Mouse (Mus musculus): ENCODE measurements around the gene Prc1. TPM values are rescaled to one million over a fixed set of nuclear protein-coding genes. Genes with fewer than 3 reads are reported as not detected.

Prc1 gene
- polyA plus RNA-seq, 1 experiment from 2014 or later, result 23.9 TPM

DNA sequence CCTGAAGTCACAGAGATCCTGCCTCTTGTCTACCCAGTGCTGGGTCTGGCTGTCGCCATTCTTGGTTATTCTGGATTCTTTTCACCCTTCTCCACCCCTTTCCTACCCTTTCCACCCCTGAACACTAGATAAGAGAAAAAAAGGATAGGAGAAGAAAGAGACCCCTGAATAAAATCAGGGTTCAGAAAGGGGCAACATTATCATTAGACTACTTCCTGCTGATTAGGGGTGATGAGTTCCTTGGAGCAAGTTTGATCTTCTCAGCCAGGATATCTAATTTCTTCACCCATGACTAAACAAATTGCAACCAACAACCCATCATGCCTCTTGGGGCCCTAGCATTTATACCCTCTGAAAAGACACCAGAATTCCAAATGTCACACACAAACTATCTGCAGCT lies 26.5 kb upstream of the Prc1 start:
- H3K4me2 ChIP-seq, result no peak overlapping the region
- no peak overlapping the region for H3K27ac ChIP-seq (replicated peaks)
- peaks cover 34% of the 10 kb centered on the region for H3K4me1 ChIP-seq
- WGBS, result 90% methylated on average over 1 of the region's 1 CpGs
- ATAC-seq (ENCODE audit: low FRiP score), result no peak
- no peak overlapping the region for H3K4me3 ChIP-seq (replicated peaks)
- no peak overlapping the region for H3K9ac ChIP-seq (replicated peaks)
- H3K36me3 ChIP-seq, result peaks cover 42% of the 10 kb centered on the region
- H3K27me3 ChIP-seq (replicated peaks), result no peaks in the 10 kb centered on the region
- H3K9me3 ChIP-seq (replicated peaks), result no peaks in the 10 kb centered on the region

DNA sequence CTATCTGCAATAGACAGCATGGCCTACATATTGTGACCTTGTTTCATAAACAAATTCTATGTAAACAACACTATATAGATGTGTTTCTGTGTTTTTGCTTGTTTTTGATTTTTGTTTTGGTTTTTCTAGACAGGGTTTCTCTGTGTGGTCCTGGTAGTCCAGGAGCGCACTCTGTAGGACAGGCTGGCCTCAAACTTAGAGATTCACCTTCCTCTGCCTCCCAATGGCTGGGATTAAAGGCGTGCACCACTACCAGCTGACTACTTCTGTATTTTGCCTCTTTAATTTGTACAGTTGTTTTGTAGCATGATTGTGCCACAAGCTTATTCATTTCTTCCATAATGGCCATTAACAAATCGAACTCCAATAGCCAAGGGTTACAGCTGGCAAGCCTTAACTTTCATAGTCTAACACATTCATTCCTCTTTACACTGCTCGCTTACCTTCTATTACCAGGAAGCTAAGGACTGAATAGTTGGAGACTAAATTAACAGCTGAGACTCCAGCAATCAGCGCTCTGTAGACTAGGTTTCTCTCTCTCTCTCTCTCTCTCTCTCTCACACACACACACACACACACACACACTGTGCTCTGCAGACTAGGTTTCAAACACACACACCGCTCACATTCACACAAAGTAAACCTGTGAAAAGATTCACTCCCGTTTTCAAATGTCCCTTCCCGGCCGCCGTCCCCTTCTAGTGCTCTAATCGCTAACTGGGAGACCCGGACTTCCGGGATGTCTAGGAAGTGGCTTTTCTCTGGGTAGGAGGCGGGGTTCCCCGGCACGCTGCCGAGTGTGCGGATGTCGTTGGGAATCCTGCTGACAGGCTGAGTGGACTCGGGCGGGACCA lies 25.1 kb upstream of the Prc1 start, which contains the start of gene Vps33b:
Gene Vps33b, plus strand, starts transcription at position 753 of the 854 bp plus-strand sequence.
- Histone ChIP-seq H3K4me2 (peak within 1 kb of the TSS; percentile 79), H3K27me3 (replicated peaks) (no peaks in the 10 kb centered on the region), H3K9ac (replicated peaks) (peak within 1 kb of the TSS; percentile 80), H3K9me3 (replicated peaks) (no peaks in the 10 kb centered on the region), H3K36me3 (peaks cover 51% of the 10 kb centered on the region), H3K27ac (replicated peaks) (peak within 1 kb of the TSS; percentile 79), H3K4me3 (replicated peaks) (peak within 1 kb of the TSS; percentile 85), H3K4me1 (peaks cover 29% of the 10 kb centered on the region)
- WGBS, result 4% methylated on average over 21 of the region's 21 CpGs
- peak; percentile 90 for ATAC-seq (ENCODE audit: low FRiP score)

DNA sequence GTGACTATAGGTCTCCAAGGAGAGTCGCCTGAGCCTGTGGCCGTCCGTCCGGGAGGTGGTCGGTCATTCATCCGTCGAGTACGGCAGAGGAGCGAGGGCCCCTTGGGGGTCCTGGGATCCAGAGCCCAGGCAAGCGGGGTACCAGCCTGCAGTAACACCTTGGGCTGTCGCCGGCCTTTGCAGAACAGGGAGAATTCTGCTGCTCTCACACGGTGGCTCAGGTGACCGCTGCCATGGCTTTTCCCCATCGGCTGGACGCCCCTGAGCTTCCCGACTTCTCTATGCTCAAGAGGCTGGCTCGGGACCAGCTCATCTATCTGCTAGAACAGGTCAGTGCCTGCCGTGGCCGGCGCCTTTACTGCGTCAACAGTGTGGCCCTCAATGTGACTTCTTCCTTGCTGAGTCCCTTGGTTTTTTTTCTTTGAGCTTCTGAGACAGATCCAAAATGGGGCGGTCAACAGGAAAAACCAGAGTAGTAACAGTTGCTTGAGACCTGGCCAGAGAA lies 24.4 kb upstream of the Prc1 start:
- WGBS, result under 1% methylated on average over 23 of the region's 23 CpGs
- Histone ChIP-seq H3K36me3 (peaks cover 51% of the 10 kb centered on the region), H3K9me3 (replicated peaks) (no peaks in the 10 kb centered on the region; the same call in 1 of the 2 replicates), H3K4me1 (peaks cover 29% of the 10 kb centered on the region), H3K27me3 (replicated peaks) (no peaks in the 10 kb centered on the region), H3K27ac (replicated peaks) (peak overlapping the region; percentile 79), H3K9ac (replicated peaks) (peak overlapping the region; percentile 80), H3K4me2 (peak overlapping the region; percentile 79), H3K4me3 (replicated peaks) (peak overlapping the region; percentile 85)
- peak; percentile 71 for ATAC-seq (ENCODE audit: low FRiP score)

DNA sequence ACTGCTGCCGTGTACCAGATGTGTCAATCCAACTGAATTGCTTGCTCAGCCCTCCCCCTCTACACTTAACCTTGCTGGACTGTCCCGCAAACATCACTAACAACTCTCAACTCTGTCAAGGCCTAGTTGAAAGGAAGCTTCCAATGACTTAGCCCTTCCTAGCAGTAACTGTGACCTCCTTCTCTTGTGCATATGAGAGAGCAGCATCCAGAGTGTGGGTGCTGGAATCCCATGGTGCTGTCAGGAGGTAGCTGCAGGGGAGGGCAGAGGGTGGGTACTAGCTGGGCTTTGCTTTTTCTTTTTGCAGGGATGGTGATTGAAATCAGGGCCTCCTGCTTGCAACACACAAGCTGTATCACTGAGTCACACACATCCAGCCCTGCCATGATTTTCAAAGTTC lies 20.8 kb upstream of the Prc1 start:
- no peak overlapping the region for H3K27ac ChIP-seq (replicated peaks)
- peaks cover 63% of the 10 kb centered on the region for H3K36me3 ChIP-seq
- WGBS, result 93% methylated on average over 2 of the region's 2 CpGs

DNA sequence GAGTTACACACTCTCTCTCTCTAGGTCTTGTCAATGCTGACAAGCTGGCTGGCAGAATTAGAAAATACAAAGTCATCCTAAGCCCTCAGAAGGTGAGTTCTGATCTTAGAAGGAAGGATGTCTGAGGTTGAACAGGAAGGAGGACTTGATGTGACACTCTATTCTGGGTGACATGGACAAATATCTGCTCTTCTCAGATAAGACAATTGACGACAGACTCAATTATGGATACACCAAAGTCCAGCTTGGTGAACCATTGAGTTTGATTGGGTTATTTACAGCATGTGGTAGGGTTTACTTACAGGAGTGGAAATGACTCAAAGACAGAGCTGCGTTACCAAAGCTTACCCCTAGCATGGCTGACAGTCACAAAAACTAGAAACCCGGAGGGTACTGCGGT lies 17.9 kb upstream of the Prc1 start:
- H3K9me3 ChIP-seq (replicated peaks), result no peaks in the 10 kb centered on the region; the same call in 1 of the 2 replicates
- ATAC-seq (ENCODE audit: low FRiP score), result no peak
- 94% methylated on average over 4 of the region's 4 CpGs for WGBS
- H3K27me3 ChIP-seq (replicated peaks), result no peaks in the 10 kb centered on the region
- H3K27ac ChIP-seq (replicated peaks), result no peak overlapping the region
- 0 out of 2 replicates have a peak, but pooled peaks cover 5% of the 10 kb centered on the region for H3K4me1 ChIP-seq
- H3K36me3 ChIP-seq, result peaks cover 92% of the 10 kb centered on the region
- no peak overlapping the region for H3K9ac ChIP-seq (replicated peaks)
- H3K4me3 ChIP-seq (replicated peaks), result no peak overlapping the region
- no peak overlapping the region for H3K4me2 ChIP-seq

More for the DNA sequence above, 20.8 kb upstream of the Prc1 start:
- Histone ChIP-seq H3K4me1 (peaks cover 26% of the 10 kb centered on the region), H3K4me2 (no peak overlapping the region), H3K4me3 (replicated peaks) (no peak overlapping the region), H3K9me3 (replicated peaks) (no peaks in the 10 kb centered on the region; the same call in 1 of the 2 replicates), H3K9ac (replicated peaks) (no peak overlapping the region), H3K27me3 (replicated peaks) (no peaks in the 10 kb centered on the region)
- ATAC-seq (ENCODE audit: low FRiP score), result no peak

DNA sequence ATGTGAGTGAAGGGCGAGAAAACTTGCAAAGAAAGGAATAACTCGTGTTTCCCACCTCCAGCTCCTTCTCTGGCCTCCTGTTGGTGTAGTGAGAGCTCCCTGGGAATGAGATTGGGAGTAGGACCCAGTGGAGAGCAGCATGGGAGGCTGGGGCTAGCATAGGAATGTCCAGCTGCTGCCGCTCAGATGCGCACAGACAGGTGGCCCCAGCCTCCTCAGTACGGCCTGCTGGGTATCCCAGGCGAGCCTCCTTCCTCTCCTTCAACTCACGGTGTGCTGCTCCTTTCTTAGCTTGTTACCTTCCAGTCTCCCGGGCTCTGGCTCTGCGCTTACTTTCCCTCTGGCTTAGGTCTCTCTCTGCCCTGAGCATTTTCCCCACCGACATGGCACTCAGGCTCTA lies 14.2 kb upstream of the Prc1 start:
- Histone ChIP-seq H3K36me3 (peaks cover 91% of the 10 kb centered on the region), H3K9me3 (replicated peaks) (no peaks in the 10 kb centered on the region; the same call in 1 of the 2 replicates), H3K27ac (replicated peaks) (no peak overlapping the region), H3K4me1 (no peaks in the 10 kb centered on the region), H3K4me2 (no peak overlapping the region), H3K4me3 (replicated peaks) (no peak overlapping the region), H3K9ac (replicated peaks) (no peak overlapping the region), H3K27me3 (replicated peaks) (no peaks in the 10 kb centered on the region)
- 87% methylated on average over 10 of the region's 10 CpGs for WGBS
- ATAC-seq (ENCODE audit: low FRiP score), result no peak

DNA sequence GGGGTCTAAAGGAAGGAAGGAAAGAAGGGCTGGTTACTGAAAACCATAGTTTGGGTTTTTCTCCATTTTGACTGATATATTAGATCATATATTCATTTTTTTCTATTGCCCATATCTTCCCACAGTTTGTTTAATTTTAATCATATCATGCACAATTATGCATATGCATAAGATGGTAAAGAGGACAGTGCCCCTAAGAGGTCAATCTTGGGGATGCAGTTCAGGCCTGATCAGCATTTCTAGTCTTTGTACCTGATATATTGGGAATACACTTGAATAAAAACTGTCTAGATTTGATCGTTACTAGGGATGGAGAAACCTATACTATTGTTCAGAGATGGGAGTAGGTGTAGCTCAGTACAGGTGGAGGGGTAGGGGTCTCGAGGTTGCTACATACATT lies 13.3 kb upstream of the Prc1 start:
- Histone ChIP-seq H3K36me3 (peaks cover 92% of the 10 kb centered on the region), H3K4me3 (replicated peaks) (no peak overlapping the region), H3K4me2 (no peak overlapping the region), H3K27ac (replicated peaks) (no peak overlapping the region), H3K9me3 (replicated peaks) (no peaks in the 10 kb centered on the region), H3K27me3 (replicated peaks) (no peaks in the 10 kb centered on the region), H3K9ac (replicated peaks) (no peak overlapping the region), H3K4me1 (no peaks in the 10 kb centered on the region)
- ATAC-seq (ENCODE audit: low FRiP score), result no peak
- WGBS, result 95% methylated on average over 2 of the region's 2 CpGs

DNA sequence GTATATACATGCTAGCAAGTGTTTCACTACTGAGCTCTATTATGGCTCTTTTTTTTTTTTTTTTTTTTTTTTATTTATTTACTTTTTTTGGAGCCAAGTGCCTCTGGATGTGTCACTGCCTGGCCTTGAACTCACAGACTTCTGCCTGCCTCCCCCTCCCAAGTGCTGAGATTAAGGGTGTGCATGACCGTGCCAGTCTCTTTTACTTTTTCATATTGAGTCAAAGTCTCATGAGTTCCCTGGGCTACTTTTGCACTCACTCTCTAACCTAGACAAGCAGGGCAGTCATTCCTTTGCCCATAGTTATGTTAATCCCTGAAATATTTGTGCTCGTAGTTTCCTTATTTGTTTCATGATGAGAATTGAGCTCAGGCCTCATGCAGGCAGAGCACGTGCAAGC lies 12.6 kb upstream of the Prc1 start:
- no peaks in the 10 kb centered on the region for H3K27me3 ChIP-seq (replicated peaks)
- H3K4me1 ChIP-seq, result no peaks in the 10 kb centered on the region
- 91% methylated on average over 3 of the region's 3 CpGs for WGBS
- no peak overlapping the region for H3K4me2 ChIP-seq
- no peak overlapping the region for H3K9ac ChIP-seq (replicated peaks)
- H3K36me3 ChIP-seq, result peaks cover 92% of the 10 kb centered on the region
- H3K4me3 ChIP-seq (replicated peaks), result no peak overlapping the region
- no peaks in the 10 kb centered on the region for H3K9me3 ChIP-seq (replicated peaks)
- ATAC-seq (ENCODE audit: low FRiP score), result no peak
- no peak overlapping the region for H3K27ac ChIP-seq (replicated peaks)

DNA sequence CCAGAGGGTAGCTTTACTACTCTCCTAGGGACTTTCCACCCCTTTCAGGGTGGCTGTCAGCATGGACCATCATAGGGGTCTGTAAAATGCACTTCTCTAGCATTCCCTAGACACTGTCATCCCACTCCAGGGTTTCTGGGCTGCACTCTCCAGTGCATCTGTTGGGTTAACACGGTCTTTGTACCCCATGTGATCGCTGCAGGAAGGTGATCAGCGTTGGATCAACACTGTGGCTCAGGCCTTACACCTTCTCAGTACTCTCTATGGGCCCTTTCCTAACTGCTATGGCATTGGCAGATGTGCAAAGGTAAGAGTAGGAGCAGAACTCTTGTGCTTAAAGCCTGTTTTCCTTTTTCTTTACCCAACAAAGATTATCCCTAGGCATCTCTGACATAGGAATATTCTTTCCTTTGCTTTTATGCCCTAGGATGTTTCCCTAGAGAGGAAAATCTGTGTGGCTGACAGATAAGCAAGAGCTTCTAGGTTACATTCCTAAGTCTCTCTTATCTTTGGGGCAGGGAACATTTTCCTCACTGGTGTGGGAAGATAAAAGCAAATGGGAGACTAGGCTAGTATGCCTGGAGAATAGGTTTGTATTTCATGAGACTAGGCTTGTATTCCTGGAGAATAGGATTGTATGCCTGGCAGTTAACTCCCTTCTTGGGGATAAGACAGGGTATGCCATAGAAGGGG lies 10.9 kb upstream of the Prc1 start:
- no peaks in the 10 kb centered on the region for H3K4me1 ChIP-seq
- H3K9me3 ChIP-seq (replicated peaks), result no peaks in the 10 kb centered on the region
- no peak for ATAC-seq (ENCODE audit: low FRiP score)
- WGBS, result 97% methylated on average over 3 of the region's 3 CpGs
- H3K27ac ChIP-seq (replicated peaks), result no peak overlapping the region
- peaks cover 92% of the 10 kb centered on the region for H3K36me3 ChIP-seq
- no peak overlapping the region for H3K4me3 ChIP-seq (replicated peaks)
- H3K9ac ChIP-seq (replicated peaks), result no peak overlapping the region
- H3K27me3 ChIP-seq (replicated peaks), result no peaks in the 10 kb centered on the region
- H3K4me2 ChIP-seq, result no peak overlapping the region

DNA sequence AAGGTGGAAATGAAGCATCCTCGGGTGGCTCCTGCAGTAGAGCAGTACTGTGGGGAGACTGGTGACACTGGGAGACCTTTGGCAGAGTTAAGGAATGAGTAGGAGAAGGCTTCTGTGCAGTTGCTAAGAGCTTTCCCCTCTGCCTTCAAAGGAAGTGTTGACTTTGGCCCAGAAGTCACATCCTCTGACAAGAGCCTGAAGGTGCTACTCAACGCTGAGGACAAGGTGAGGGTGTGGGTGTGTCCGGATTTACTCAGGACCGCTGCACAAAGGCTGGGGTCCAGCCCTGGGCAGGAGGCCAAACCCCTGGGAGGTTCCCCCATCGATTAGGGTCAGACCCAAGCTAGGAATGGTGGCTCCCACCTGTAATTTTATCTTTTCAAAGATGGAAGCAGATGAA lies 9.9 kb upstream of the Prc1 start:
- no peak for ATAC-seq (ENCODE audit: low FRiP score)
- peaks cover 88% of the 10 kb centered on the region for H3K36me3 ChIP-seq

DNA sequence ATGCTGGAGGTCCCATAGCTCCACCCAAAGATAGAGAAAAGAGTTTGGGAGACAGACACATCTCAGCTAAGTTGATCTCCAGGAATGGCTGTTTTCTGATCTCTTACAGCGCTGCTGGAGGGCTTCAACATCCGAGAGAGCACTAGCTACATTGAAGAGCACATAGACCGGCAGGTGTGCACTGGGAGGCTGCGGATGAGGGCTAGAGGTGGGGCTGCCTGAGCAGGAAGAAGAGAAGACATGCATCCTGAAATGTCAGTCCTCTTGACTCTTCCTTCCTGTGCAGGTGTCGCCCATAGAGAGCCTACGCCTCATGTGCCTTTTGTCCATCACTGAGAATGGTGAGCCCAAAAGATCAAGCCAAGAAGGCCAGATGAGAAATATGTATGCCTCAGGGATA lies 8.5 kb upstream of the Prc1 start:
- 95% methylated on average over 6 of the region's 6 CpGs for WGBS
- Histone ChIP-seq H3K4me2 (no peak overlapping the region), H3K36me3 (peaks cover 86% of the 10 kb centered on the region), H3K9ac (replicated peaks) (no peak overlapping the region), H3K4me3 (replicated peaks) (no peak overlapping the region), H3K27me3 (replicated peaks) (no peaks in the 10 kb centered on the region), H3K9me3 (replicated peaks) (no peaks in the 10 kb centered on the region), H3K27ac (replicated peaks) (no peak overlapping the region), H3K4me1 (no peaks in the 10 kb centered on the region)
- no peak for ATAC-seq (ENCODE audit: low FRiP score)

More for the DNA sequence above, 9.9 kb upstream of the Prc1 start:
- Histone ChIP-seq H3K4me2 (no peak overlapping the region), H3K9me3 (replicated peaks) (no peaks in the 10 kb centered on the region), H3K27me3 (replicated peaks) (no peaks in the 10 kb centered on the region), H3K4me3 (replicated peaks) (no peak overlapping the region), H3K4me1 (no peaks in the 10 kb centered on the region), H3K9ac (replicated peaks) (no peak overlapping the region), H3K27ac (replicated peaks) (no peak overlapping the region)
- over 99% methylated on average over 5 of the region's 5 CpGs for WGBS

DNA sequence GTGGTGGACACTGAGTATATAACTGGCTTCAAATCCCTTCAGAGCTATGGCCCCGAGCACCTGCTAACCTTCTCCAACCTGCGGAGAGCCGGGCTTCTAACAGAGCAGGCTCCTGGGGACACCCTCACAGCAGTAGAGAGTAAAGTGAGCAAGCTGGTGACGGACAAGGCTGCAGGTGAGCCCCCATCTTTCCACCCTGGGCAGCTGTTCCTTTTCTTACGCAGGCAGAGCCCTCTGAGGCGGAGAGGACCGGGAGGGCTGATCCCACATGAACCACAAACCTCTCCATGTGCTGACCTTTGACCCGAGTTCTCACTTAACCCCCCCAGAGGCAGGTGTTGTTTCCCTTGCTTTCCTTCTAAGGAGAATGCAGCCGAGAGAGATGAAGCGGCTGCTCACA lies 6.5 kb upstream of the Prc1 start:
- Histone ChIP-seq H3K27me3 (replicated peaks) (no peaks in the 10 kb centered on the region), H3K4me3 (replicated peaks) (no peak overlapping the region), H3K27ac (replicated peaks) (no peak overlapping the region), H3K4me2 (no peak overlapping the region), H3K9ac (replicated peaks) (no peak overlapping the region), H3K36me3 (peaks cover 84% of the 10 kb centered on the region), H3K4me1 (no peaks in the 10 kb centered on the region), H3K9me3 (replicated peaks) (no peaks in the 10 kb centered on the region)
- ATAC-seq (ENCODE audit: low FRiP score), result no peak
- 88% methylated on average over 10 of the region's 10 CpGs for WGBS

Data from neural tube, embryonic 15.5 days (tissue).